Comparison of ENCODE assay signal across 11 mouse cellular contexts in the genomic region with DNA sequence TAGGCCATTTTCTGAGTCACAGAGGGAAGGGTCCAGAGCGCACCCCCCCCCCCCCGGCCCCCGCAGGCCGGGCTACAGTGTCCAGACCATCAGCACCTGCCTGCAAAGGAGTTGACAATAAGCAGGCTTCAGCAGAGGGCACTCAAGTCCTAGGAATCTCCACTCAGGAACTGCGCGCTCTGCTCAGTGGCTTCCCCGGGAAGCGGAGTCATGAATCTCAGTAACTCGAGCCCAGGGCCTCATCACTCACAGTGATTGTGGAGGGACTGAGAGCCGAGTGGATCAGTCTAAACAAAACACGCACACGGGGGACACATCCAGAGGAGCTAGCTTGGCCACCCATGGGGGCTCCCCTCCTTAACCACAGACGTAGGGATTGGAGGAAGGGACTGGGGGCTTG. TPM values are rescaled to one million over a fixed set of nuclear protein-coding genes. Genes with fewer than 3 reads are reported as not detected.
DNase-seq lines count a peak whose midpoint lies in the region; ATAC-seq lines count a peak whose summit lies in the region.
"Had no signal": no experiment of that assay in that cellular context is flagged by ENCODE, and none has a peak within 500 bp of the region (broad histone marks: within the 10 kb centered on the region; RNA-seq: fewer than 3 reads in every experiment).

No protein-coding gene starts in this region.

- H3K27ac ChIP-seq in limb, embryonic 11.5 days (replicated peaks; ENCODE audit: low read depth, low read length), result no peak overlapping the region
- H3K27ac ChIP-seq in limb, embryonic 10.5 days, result no peak overlapping the region
- 0 out of 2 replicates have a peak overlapping the region, but pooled peaks have one; percentile 5 for H3K27ac ChIP-seq in hindbrain, embryonic 12.5 days
- H3K27ac ChIP-seq: embryonic facial prominence, embryonic 15.5 days; limb, embryonic 12.5 days had no signal

- intact Hi-C loops in heart, postnatal 36 days (cut with DNase I), result loop anchor here (2.0 to 5.0 kb wide), 2 partner anchors 364 to 436 kb away; no protein-coding TSS in a partner anchor

- H3K4me1 ChIP-seq in limb, embryonic 11.5 days (ENCODE audit: control insufficient read depth, insufficient read depth, low read length), result peaks cover 10% of the 10 kb centered on the region; the same call in 1 of the 2 replicates
- peaks cover 31% of the 10 kb centered on the region for H3K4me1 ChIP-seq in limb, embryonic 10.5 days
- H3K4me1 ChIP-seq in hindbrain, embryonic 12.5 days, result peaks cover 75% of the 10 kb centered on the region

- peaks cover 93% of the 10 kb centered on the region for H3K27me3 ChIP-seq in limb, embryonic 11.5 days (ENCODE audit: control insufficient read depth, insufficient read depth, low read length)
- peaks cover 100% of the 10 kb centered on the region for H3K27me3 ChIP-seq in limb, embryonic 10.5 days (ENCODE audit: low read depth, poor library complexity, severe bottlenecking)
- H3K27me3 ChIP-seq in hindbrain, embryonic 12.5 days, result peaks cover 93% of the 10 kb centered on the region

- no peak overlapping the region for H3K9ac ChIP-seq in limb, embryonic 11.5 days (ENCODE audit: low read length)
- H3K9ac ChIP-seq in hindbrain, embryonic 12.5 days, result no peak overlapping the region
- H3K9ac ChIP-seq: embryonic facial prominence, embryonic 15.5 days; limb, embryonic 12.5 days had no signal

- ATAC-seq in limb, embryonic 11.5 days (ENCODE audit: insufficient number of reproducible peaks, low FRiP score, low TSS enrichment, low read depth), result no peak
- ATAC-seq in hindbrain, embryonic 12.5 days (ENCODE audit: low FRiP score), result no peak
- no peak for ATAC-seq in megakaryocyte progenitor cell, adult 5-6 weeks (replicated peaks; ENCODE audit: poor library complexity)

- H3K4me2 ChIP-seq in limb, embryonic 11.5 days (ENCODE audit: low read depth, severe bottlenecking), result no peak overlapping the region
- no peak overlapping the region for H3K4me2 ChIP-seq in hindbrain, embryonic 12.5 days (replicated peaks)
- H3K4me2 ChIP-seq: embryonic facial prominence, embryonic 15.5 days; limb, embryonic 12.5 days had no signal

- peak; percentile 12 to 57 for DNase-seq in adrenal gland, adult (ENCODE audit: inconsistent age in 2 of 2, low spot score in 1 of 2)
- DNase-seq in adrenal gland, postnatal 25 days, result no peak
- peak; percentile 42 for DNase-seq in limb, embryonic 11.5 days (ENCODE audit: low spot score)
- DNase-seq in limb, embryonic 10.5 days (ENCODE audit: low spot score), result no peak
- DNase-seq in retina, embryonic 14.5 days (ENCODE audit: low spot score), result peak; percentile 54
- no peak for DNase-seq in heart, postnatal 36 days

- 1% methylated on average over 12 of the region's 13 CpGs for WGBS in limb, embryonic 11.5 days
- 2% methylated on average over 13 of the region's 13 CpGs for WGBS in limb, embryonic 10.5 days
- WGBS in hindbrain, embryonic 12.5 days, result 0% methylated on average over 13 of the region's 13 CpGs

- no peak overlapping the region for H3K4me3 ChIP-seq in limb, embryonic 11.5 days (ENCODE audit: low read depth, low read length)
- H3K4me3 ChIP-seq in limb, embryonic 10.5 days, result no peak overlapping the region
- H3K4me3 ChIP-seq in hindbrain, embryonic 12.5 days, result no peak overlapping the region
- H3K4me3 ChIP-seq: embryonic facial prominence, embryonic 15.5 days; limb, embryonic 12.5 days; myocyte had no signal

- H3K36me3 ChIP-seq in limb, embryonic 11.5 days (ENCODE audit: control insufficient read depth, insufficient read depth, low read length), result no peaks in the 10 kb centered on the region
- H3K36me3 ChIP-seq in limb, embryonic 10.5 days, result no peaks in the 10 kb centered on the region
- H3K36me3 ChIP-seq in hindbrain, embryonic 12.5 days, result no peaks in the 10 kb centered on the region
- H3K36me3 ChIP-seq: embryonic facial prominence, embryonic 15.5 days; limb, embryonic 12.5 days had no signal

- no peaks in the 10 kb centered on the region for H3K9me3 ChIP-seq in limb, embryonic 11.5 days (ENCODE audit: control insufficient read depth, low read length)
- H3K9me3 ChIP-seq in limb, embryonic 10.5 days (replicated peaks), result no peaks in the 10 kb centered on the region
- H3K9me3 ChIP-seq in hindbrain, embryonic 12.5 days (replicated peaks), result no peaks in the 10 kb centered on the region
- H3K9me3 ChIP-seq: embryonic facial prominence, embryonic 15.5 days; limb, embryonic 12.5 days had no signal

RNA-seq across cellular contexts. Expression of a gene that starts 3.9 kb away (rescaled TPM):
- total RNA-seq in adrenal gland, postnatal 25 days (2021), result 0.38 and 0.39 TPM in 2 replicates
- not detected in 2 replicates for polyA plus RNA-seq in limb, embryonic 11.5 days (2014; fragmentation: Nextera tagmentation; extraction: Ambion mirVana)
- polyA plus RNA-seq in limb, embryonic 10.5 days (2016; fragmentation: Nextera tagmentation; extraction: Ambion mirVana), result 0.01 TPM in 1 of 2 replicates, not detected in the other
- 3.7 and 3.8 TPM in 2 replicates for polyA plus RNA-seq in hindbrain, embryonic 12.5 days (2016; fragmentation: Nextera tagmentation; extraction: Ambion mirVana)
- under 1 TPM; 0.05 to 0.25 TPM for total RNA-seq in heart, postnatal 36 days (2021)
- total RNA-seq in megakaryocyte progenitor cell, adult 5-6 weeks (2015), result not detected in 2 replicates
- total RNA-seq in megakaryocyte progenitor cell, adult 5-6 weeks (2017), result not detected in 2 replicates
- polyA plus RNA-seq: limb, embryonic 12.5 days; myocyte had no signal

Comparison
In these comparisons a context has a peak if more than half of its experiments do, and no peak if none do; other contexts are left out.
1. DNase-seq: peak in adrenal gland, adult (2 of 2), limb, embryonic 11.5 days (single experiment) and retina, embryonic 14.5 days (single experiment); none in adrenal gland, postnatal 25 days (single experiment), limb, embryonic 10.5 days (single experiment) and heart, postnatal 36 days (0 of 2).